Mouse (Mus musculus): ENCODE results near the gene Vps52.
"Not testable (repeated sequence)": the region's sequence is repeated elsewhere in the genome, so short reads cannot be mapped to it uniquely, and the experiment has no call there.

Gene Vps52

GRCm38 (mm10) chr17:33965846-33966550 is 10.4 kb downstream of the Vps52 start:
- DNase-seq (ENCODE audit: low spot score in 2 of 2) = peak in 1 of 2 experiments; percentile 63

GRCm38 (mm10) chr17:33968489-33968888 is 12.9 kb downstream of the Vps52 start:
- peak; percentile 45 to 77 for DNase-seq (ENCODE audit: low spot score in 2 of 2)

DNA sequence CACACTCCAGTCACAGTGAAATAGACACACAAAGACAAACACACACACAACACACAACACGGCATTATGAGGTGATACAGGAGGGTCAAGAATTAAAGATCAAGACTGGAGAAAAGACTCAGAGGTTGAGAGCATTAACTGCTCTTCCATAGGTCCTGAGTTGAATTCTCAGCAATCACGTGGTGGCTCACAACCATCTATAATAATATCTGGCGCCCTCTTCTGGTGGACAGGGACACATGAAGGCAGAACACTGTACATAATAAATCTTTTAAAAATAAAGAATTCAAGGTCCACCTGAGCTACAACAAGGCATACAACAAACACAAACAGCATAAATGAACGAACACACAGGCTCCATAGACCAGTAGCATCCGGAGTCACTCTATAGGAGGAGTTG is 13.3 kb downstream of the Vps52 start:
- no peak for DNase-seq (ENCODE audit: low spot score in 2 of 2)

GRCm38 (mm10) chr17:33969394-33969793 is 13.8 kb downstream of the Vps52 start:
- DNase-seq (ENCODE audit: low spot score in 2 of 2) = no peak

DNA sequence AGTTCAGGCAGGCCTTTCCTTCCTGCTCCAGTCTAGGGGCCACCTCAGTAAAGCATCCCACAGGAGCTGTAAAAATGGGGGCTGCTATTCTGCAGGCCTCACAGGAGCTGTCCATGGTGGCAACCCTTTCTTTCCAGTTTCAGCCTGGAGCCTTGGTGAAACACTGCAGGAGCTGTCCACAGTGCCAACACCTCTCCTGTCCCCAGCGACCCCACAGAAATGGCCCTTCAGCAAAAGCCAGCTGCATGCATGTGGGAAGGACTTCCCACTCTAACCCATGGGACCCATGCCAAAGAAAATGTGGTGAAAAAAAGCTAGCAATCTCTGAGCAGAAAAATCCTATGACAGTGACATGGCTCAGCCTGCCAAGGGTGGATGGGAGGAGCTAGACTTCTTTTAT is 17.1 kb downstream of the Vps52 start:
- no peak for DNase-seq (ENCODE audit: low spot score in 2 of 2)

DNA sequence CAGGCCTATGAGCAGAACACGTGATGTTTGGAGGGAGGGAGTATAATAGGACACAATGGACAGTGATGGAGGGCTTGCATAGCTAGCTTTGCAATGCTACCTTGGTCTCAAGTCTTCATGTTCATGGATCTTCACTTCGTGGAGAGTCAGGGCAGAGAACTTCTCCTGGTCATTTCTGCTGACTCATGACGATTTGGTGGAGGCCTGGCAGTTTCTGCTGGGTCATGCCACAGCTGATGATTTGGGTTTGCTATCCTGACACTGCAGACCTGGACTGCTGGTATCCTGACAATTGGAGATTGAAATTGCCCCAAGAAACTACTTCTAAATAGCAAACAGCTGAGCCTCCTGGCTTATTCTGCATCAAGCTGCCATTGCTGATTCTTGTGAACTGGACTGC is 18.0 kb downstream of the Vps52 start:
- no peak for DNase-seq (ENCODE audit: low spot score in 2 of 2)

DNA sequence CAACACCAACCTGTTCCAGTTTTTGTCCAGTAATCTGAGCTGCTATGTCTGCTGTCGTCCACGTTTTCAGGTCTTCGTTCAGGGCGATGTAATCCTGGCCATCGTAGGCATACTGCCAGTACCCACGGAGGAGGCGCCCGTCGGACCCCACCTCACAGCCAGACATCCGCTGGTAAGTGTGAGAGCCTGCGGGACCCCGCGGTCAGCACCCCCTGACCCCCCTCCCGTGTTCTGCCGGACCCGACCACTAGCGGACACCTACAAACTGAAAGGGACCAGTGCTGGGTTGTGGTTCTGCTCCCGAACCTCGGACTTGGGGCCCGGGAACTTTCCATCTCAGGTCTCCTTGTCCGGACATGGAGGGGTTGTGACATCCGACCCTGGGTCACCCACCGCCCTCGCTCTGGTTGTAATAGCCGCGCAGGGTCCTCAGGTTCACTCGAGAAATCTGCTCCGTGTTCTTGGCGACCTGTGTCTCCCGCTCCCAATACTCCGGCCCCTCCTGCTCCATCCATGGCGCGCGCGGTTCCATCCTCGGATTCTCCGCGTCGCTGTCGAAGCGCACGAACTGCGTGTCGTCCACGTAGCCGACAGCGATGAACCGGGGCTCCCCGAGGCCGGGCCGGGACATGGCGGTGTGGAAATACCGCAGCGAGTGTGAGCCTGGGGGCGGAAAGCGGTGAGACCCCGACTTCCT is 22.4 kb downstream of the Vps52 start:
- no peak for DNase-seq (ENCODE audit: low spot score in 2 of 2)

DNA sequence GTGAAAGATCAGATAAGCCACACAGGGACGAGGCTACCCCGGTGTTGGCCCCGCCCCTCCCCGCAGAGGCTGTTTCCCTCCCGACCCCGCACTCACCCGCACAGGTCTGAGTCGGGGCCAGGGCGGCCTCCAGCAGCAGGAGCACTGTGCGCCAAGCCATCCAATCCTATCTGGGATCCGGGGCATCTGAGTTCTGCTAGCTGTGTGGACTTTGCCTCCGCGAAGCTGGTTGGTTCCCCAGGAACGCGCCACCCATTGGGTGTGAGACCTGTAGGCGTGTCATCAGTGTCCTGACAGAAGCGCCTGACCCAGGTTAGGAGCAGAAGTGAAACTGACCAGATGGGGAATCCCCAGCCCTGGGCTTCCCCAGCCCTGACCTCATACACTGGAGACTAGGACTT is 23.0 kb downstream of the Vps52 start:
- DNase-seq (ENCODE audit: low spot score in 2 of 2) = peak in 1 of 2 experiments; percentile 59

- no peak for DNase-seq (ENCODE audit: low spot score in 2 of 2)
Observed at GRCm38 (mm10) chr17:33979512-33980050, 24.0 kb downstream of the Vps52 start.

- no peak for DNase-seq (ENCODE audit: low spot score in 2 of 2)
Observed at GRCm38 (mm10) chr17:33980181-33981035, 24.8 kb downstream of the Vps52 start.

- DNase-seq (ENCODE audit: low spot score in 2 of 2) = peak; percentile 76 to 78
Observed at GRCm38 (mm10) chr17:33981192-33981909, 25.7 kb downstream of the Vps52 start.

DNA sequence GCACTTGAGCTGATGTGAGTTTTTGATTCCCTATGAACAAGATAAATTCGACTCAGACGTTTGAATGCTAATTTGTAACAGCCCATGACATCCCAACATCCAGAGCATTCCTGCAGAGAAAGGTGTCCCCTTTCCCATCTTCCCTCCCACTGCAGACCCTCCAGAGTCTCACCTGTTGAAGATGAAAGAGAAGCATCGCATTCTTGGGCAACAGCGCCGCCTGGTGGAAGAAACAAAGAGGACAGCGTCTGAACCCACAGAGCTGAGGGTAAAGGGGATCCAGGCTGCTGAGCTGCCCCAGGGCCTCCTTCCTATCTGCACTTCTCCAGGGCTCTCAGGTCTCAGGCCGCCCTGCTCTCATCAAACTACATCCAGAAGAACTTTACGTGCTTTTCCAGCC is 26.5 kb downstream of the Vps52 start:
- not testable (repeated sequence) for DNase-seq (ENCODE audit: low spot score in 2 of 2)

DNA sequence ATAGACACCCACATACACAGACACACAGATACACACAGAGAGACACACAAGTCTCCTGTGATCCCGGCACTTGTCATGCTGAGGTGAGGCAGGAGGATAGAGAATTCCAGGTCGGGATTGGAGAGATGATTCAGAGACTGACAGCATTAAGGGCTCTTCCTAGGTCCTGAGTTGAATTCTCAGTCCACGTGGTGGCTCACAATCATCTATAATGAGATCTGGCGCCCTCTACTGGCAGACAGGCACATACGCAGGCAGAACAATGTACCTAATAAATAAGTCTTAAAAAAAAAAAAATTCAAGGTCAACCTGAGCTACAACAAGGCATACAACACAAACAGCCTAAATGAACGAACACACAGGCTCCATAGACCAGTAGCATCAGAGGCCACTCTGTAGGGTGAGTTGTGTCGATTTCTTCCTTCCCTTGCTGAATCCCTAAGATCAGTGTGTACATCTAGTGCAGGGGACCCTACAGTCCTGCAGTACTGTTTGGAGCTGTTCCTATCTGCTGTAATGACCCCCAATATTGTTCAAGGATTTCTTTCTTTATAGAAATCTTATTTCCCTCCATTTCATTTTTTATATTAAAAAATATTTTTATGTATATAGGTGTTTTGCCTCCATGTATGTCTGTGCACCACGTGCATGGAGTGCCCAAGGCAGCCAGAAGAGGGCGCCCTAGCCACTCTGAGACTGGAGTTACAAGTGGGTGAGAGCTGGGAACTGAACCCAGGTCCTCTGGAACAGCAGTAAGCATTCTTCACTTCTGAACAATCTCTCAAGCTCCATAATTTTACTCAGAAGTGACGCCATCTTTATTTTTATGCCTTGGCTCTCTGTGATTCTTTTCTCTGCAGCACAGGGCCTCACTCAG is 36.4 kb downstream of the Vps52 start:
- no peak for DNase-seq (ENCODE audit: low spot score in 2 of 2)

GRCm38 (mm10) chr17:33994959-33995358 is 39.3 kb downstream of the Vps52 start:
- no peak for DNase-seq (ENCODE audit: low spot score in 2 of 2)

DNA sequence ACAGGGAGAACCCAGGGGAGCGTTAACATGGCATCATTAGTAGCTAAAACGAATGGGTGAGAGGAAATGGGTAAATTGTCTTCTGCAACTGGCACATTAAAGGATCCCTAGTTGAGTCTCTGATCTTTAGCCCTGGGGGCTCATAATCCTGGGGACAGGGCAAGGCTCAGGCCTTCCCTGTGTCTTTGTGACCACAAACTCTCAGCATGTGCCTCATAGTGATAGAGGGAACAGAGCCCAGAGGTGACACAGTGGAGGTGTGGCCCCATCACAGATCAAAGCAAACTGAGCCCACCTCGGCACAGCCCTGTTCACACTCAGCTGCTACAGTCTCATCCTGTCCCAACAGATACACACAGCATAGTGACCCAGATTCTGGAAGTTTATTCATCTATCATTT is 40.0 kb downstream of the Vps52 start:
- DNase-seq (ENCODE audit: low spot score in 2 of 2) = no peak

DNA sequence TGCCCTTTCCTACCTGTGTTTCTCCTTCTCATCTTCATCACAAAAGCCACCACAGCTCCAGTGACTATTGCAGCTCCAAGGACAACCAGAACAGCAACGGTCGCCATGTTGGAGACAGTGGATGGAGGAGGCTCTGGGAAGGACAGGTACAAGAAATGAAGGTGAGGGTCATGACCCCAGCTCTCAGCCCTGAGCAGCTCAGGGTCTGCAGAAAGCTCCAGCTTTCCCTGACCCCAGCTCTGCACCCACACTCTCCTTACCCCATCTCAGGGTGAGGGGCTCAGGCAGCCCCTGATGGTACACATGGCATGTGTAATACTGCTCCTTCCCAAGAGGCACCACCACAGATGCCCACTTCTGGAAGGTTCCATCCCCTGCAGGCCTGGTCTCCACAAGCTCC is 41.4 kb downstream of the Vps52 start:
- not testable (repeated sequence) for DNase-seq (ENCODE audit: low spot score in 2 of 2)

DNA sequence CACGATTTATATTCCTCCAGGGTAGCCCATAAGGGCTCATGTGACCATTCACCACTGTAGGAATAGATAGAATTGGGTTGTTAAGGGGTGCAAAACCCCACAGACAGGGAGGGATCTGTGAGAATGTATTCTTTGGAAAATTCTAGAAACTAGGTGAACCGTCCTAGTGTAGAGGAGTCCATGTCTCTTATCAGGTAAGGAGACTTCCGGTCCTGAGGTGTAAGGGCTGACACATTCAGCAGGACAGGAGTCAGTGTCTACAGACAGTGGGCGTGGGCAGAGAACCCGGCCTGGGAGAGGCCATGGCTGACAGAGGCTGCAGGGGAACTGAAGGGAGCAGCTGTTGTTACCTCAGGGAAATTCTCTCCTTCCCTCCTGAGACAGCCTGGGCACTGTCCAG is 43.1 kb downstream of the Vps52 start:
- DNase-seq (ENCODE audit: low spot score in 2 of 2) = not testable (repeated sequence)

DNA sequence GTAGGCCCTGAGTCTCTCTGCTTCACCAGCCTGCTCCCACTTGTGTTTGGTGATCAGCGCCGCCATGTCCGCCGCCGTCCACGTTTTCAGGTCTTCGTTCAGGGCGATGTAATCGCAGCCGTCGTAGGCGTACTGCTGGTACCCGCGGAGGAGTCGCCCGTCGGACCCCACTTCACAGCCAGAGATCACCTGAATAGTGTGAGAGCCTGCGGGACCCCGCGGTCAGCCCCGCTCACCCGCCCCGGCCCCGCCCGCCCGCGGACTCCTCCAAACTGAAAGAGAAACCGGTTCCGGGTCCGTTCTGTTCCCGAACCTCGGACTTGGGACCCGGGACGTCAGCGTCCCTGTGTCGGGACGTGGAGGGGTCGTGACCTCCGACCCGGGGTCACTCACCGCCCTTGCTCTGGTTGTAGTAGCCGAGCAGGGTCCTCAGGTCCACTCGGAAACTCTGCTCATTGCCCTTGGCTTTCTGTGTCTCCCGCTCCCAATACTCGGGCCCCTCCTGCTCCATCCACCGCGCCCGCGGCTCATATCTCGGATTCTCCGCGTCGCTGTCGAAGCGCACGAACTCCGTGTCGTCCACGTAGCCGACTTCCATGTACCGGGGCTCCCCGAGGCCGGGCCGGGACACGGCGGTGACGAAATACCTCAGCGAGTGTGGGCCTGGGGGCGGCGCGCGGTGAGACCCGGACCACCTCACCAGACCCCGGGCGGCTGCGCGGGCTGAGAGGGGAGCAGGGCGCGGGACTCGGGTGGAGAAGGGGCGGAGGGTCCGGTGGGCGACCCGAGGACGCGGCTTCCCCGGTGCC is 43.9 kb downstream of the Vps52 start:
- DNase-seq (ENCODE audit: low spot score in 2 of 2) = no peak

GRCm38 (mm10) chr17:34000150-34000537 is 44.5 kb downstream of the Vps52 start, which contains the start of gene H2-K1:
Gene H2-K1 (minus strand): TSS chr17:34000347.
- peak; percentile 76 to 87 for DNase-seq (ENCODE audit: low spot score in 2 of 2)

DNA sequence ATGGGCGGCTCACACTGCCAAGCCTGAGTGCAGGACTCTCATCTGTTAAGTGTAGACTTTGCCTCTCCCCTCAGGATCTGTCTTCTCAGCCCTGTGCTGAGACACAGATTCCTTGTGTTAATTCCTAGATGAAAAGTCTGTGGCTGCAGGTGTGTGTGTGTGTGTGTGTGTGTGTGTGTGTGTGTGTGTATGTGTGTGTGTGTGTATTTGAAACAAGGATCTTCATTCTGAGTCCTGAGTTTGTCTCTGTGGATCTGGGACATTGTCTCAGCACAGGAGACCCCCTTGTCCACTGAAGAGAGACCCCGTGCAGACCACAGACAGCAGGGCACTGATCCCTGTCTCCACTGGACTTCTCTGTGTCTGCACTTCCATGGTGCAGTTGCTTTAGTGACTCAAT is 45.2 kb downstream of the Vps52 start:
- not testable (repeated sequence) for DNase-seq (ENCODE audit: low spot score in 2 of 2)

Data from urinary bladder, postnatal 4 days (tissue).